Mouse (Mus musculus): Measurements from ENCODE around the gene Rala. TPM values are rescaled to one million over a fixed set of nuclear protein-coding genes. Genes with fewer than 3 reads are reported as not detected.

Rala gene
- total RNA-seq, 1 experiment from 2014 or later, result 30.8 TPM

- ATAC-seq (replicated peaks; ENCODE audit: low read depth, poor library complexity, severe bottlenecking), result no peak
Observed at GRCm38 (mm10) chr13:17897040-17897439, 47.0 kb downstream of the Rala start.

- ATAC-seq (replicated peaks; ENCODE audit: low read depth, poor library complexity, severe bottlenecking), result no peak
Observed at GRCm38 (mm10) chr13:17891545-17891944, 52.5 kb downstream of the Rala start.

- no peak for ATAC-seq (replicated peaks; ENCODE audit: low read depth, poor library complexity, severe bottlenecking)
Observed at GRCm38 (mm10) chr13:17884211-17884610, 59.8 kb downstream of the Rala start.

DNA sequence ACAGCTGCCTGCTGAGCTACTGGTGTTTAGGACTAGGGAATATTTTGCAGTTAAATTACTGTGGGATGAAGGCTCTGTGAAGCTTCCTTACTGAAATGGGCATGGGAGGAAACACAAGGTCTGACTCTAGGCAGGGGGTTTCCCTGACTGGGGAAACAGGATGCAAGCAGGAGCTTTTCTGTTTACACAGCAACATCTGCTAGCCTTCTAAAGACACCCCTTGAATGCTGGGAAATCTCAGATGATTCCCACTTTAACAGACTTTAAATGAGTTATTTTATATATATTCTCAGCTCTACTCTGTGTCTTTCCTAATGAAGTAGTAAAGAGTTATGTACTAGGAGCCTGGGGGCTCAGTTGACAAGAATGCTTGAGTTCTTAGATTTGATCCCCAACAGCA lies 65.0 kb downstream of the Rala start:
- ATAC-seq (replicated peaks; ENCODE audit: low read depth, poor library complexity, severe bottlenecking), result no peak

- no peak for ATAC-seq (replicated peaks; ENCODE audit: low read depth, poor library complexity, severe bottlenecking)
Observed at GRCm38 (mm10) chr13:17866741-17867140, 77.3 kb downstream of the Rala start.

- no peak for ATAC-seq (replicated peaks; ENCODE audit: low read depth, poor library complexity, severe bottlenecking)
Observed at GRCm38 (mm10) chr13:17860536-17860935, 83.5 kb downstream of the Rala start.

- ATAC-seq (replicated peaks; ENCODE audit: low read depth, poor library complexity, severe bottlenecking), result no peak
Observed at GRCm38 (mm10) chr13:17859365-17860033, 84.5 kb downstream of the Rala start.

GRCm38 (mm10) chr13:17857046-17857445 lies 87.0 kb downstream of the Rala start:
- no peak for ATAC-seq (replicated peaks; ENCODE audit: low read depth, poor library complexity, severe bottlenecking)

- no peak for ATAC-seq (replicated peaks; ENCODE audit: low read depth, poor library complexity, severe bottlenecking)
Observed at GRCm38 (mm10) chr13:17855492-17856138, 88.4 kb downstream of the Rala start.

GRCm38 (mm10) chr13:17854755-17855154 lies 89.3 kb downstream of the Rala start:
- ATAC-seq (replicated peaks; ENCODE audit: low read depth, poor library complexity, severe bottlenecking), result no peak

- no peak for ATAC-seq (replicated peaks; ENCODE audit: low read depth, poor library complexity, severe bottlenecking)
Observed at GRCm38 (mm10) chr13:17843336-17843735, 100.7 kb downstream of the Rala start.

GRCm38 (mm10) chr13:17842756-17843155 lies 101.3 kb downstream of the Rala start:
- no peak for ATAC-seq (replicated peaks; ENCODE audit: low read depth, poor library complexity, severe bottlenecking)

DNA sequence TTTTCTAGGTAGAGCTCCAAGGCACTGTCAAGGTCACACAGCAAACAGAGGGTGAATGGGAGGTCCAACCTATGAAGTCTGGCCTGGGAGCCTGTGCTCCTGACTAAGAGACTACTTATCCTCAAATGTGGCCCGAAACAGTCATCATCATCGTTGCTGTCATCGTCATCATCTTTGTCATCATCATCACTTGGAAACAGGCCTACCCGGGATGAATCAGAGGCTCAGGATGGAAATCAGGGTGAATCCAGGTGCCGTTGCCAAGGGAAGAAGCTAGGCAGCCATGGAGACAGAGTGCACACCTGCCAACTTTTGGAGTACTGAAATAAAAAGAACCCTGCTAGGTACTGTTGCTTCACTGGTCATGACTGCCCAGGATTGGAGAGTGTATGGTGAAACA lies 104.9 kb downstream of the Rala start:
- no peak for ATAC-seq (replicated peaks; ENCODE audit: low read depth, poor library complexity, severe bottlenecking)

DNA sequence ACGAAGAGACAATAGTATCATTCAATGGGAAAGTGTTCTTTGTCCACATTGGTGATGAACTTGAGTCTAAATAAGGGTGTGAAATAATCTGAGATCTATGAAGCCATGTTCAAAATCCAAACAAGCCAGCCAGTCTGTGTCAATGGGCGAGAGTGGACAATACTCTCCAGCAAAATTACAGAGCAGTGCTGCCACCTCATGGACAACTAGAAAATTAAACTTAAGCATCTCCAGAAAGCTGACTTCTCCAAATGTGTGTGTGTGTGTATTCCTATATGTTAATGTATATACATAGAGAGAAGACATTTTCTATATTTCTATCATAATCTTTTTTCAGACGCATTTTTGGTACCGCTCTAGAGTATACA lies 105.6 kb downstream of the Rala start:
- ATAC-seq (replicated peaks; ENCODE audit: low read depth, poor library complexity, severe bottlenecking), result peak; percentile 75

- peak; percentile 51; the same call in 1 of the 2 replicates for ATAC-seq (replicated peaks; ENCODE audit: low read depth, poor library complexity, severe bottlenecking)
Observed at GRCm38 (mm10) chr13:17837610-17838483, 106.2 kb downstream of the Rala start.

GRCm38 (mm10) chr13:17836808-17837207 lies 107.2 kb downstream of the Rala start:
- ATAC-seq (replicated peaks; ENCODE audit: low read depth, poor library complexity, severe bottlenecking), result peak; percentile 85

- no peak for ATAC-seq (replicated peaks; ENCODE audit: low read depth, poor library complexity, severe bottlenecking)
Observed at GRCm38 (mm10) chr13:17832940-17833339, 111.1 kb downstream of the Rala start.

Data from common myeloid progenitor, adult 5-6 weeks (primary cell).